Mouse (Mus musculus) forebrain, embryonic 15.5 days (tissue): ENCODE measurements at regions not wholly inside any gene's neighbourhood (a gene's known extent, or its start where the extent isn't known, plus 50 kb on each side); places are given as distances from the start of the nearest gene placed in this dataset.

ENCODE experiments used
- ATAC-seq: fragments of 200-750 bp; cut with Nextera tagmentation; replicated peaks from 2 replicates; pipeline ENCODE4 v1.8.0; 2017; ENCODE audit warnings: mild to moderate bottlenecking, moderate TSS enrichment, moderate library complexity
- H3K27ac ChIP-seq: fragments of 300-500 bp; sonication (generic); replicated peaks from 2 replicates; pipeline ENCODE4 v1.5.1; 2015; ENCODE audit warnings: mild to moderate bottlenecking, inconsistent platforms
- H3K27me3 ChIP-seq: fragments of 300-500 bp; sonication (generic); 2 replicates; pipeline ENCODE4 v1.6.1; 2015; ENCODE audit warnings: inconsistent platforms
- H3K36me3 ChIP-seq: fragments of 300-500 bp; sonication (generic); 2 replicates; pipeline ENCODE4 v1.6.1; 2015; ENCODE audit warnings: mild to moderate bottlenecking, inconsistent platforms
- H3K4me1 ChIP-seq: fragments of 300-500 bp; sonication (generic); 2 replicates; pipeline ENCODE4 v1.6.1; 2015; ENCODE audit warnings: inconsistent platforms
- H3K4me2 ChIP-seq: fragments of 300-500 bp; sonication (generic); replicated peaks from 2 replicates; pipeline ENCODE4 v1.6.1; 2015; ENCODE audit warnings: mild to moderate bottlenecking, inconsistent platforms
- H3K4me3 ChIP-seq: fragments of 300-500 bp; sonication (generic); 2 replicates; pipeline ENCODE4 v1.5.1; 2015; ENCODE audit warnings: mild to moderate bottlenecking, inconsistent platforms
- H3K9ac ChIP-seq: fragments of 300-500 bp; sonication (generic); replicated peaks from 2 replicates; pipeline ENCODE4 v1.6.1; 2015; ENCODE audit warnings: mild to moderate bottlenecking, inconsistent platforms
- H3K9me3 ChIP-seq: fragments of 300-500 bp; sonication (generic); 2 replicates; pipeline ENCODE4 v1.6.1; 2016; ENCODE audit warnings: inconsistent platforms
- WGBS: fragments of 180-500 bp; shearing (Covaris S2); methylation state at CpG from one replicate; pipeline ENCODE4 v1.1.7; 2015; ENCODE audit warnings: mixed read lengths; 5-methylcytosine and 5-hydroxymethylcytosine counted together

DNA sequence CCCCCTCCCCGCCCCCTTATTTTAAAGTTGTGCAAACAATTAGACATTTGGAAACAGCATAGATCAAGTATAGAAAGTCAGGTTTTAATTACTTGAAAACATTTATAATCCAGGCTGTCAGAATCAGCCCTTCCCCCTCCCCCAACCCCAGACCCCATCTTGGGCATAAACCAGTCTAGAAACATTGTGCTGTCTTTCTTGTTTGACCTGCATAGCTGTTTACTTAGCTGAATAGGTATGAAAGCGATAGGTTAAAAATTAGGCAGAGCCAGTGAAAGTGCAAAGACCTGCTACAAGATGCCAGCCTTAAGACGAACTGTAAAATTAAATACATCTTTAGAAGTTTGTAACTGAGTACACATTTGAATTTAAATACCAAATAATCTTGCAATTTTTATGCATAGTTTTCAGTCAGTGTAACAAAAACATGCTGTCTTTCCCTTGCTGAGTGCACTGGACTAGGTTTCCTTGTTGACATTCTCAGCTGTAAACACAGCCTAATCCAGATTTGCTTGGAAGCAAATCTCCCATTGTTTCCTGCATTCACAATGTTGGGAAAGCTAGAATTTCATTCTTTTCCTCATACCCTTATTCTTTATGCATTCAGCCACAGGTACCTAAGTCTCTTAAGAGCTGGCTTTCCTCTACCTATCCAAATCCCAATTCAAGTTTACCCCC lies 234.2 kb upstream of the Tbx18 start:
- H3K9me3 ChIP-seq, result no peaks in the 10 kb centered on the region
- WGBS, result 80% methylated on average over 3 of the region's 3 CpGs
- H3K4me2 ChIP-seq, result no peak overlapping the region
- H3K4me3 ChIP-seq, result no peak overlapping the region
- no peak overlapping the region for H3K27ac ChIP-seq
- H3K36me3 ChIP-seq, result no peaks in the 10 kb centered on the region
- no peaks in the 10 kb centered on the region for H3K27me3 ChIP-seq
- ATAC-seq, result no peak
- no peaks in the 10 kb centered on the region for H3K4me1 ChIP-seq
- no peak overlapping the region for H3K9ac ChIP-seq

DNA sequence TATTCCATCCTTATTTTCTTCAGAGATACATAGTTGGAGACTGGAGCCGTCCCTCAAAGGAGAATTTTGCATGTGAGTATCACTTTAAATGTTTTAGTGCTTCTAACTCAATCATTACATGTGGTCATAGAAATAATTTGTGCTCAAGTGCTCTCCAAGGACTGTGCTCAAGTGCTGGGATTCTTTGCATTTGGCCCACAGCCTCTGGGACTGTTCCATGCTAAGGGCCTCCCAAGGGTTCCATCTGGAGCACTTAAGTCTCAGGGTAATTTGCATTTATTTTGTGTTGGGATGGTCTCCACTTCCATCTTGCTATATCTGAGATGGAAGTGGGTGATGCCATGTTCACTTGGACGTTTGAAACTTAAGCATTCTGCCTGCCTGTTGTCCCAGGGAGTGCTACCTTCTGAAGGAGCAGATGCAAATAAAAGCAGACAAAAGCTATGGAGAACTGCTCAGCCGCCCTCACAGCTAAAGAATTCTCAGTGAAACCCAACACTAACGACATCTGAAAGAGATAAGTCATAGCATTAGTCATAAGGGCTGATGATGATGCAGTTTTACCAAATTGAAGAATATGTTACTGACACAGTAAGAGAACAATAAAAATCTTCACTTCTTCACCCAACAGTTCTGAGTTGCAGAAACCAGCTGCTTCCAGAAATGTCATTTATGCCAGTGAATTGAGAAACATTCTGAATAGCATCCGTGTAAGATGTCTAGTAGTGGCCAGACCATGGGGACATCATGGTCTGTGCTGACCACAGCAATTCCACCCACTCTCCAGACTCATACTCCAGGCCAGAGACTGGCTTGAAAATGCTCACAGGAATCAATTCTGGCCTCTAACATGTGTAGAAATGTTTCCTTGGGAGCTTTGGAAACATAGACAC lies 237.4 kb upstream of the Tbx18 start:
- ATAC-seq, result no peak
- 58% methylated on average over 5 of the region's 5 CpGs for WGBS
- Histone ChIP-seq H3K27me3 (no peaks in the 10 kb centered on the region), H3K9me3 (no peaks in the 10 kb centered on the region), H3K4me1 (no peaks in the 10 kb centered on the region), H3K36me3 (no peaks in the 10 kb centered on the region), H3K4me3 (no peak overlapping the region), H3K4me2 (no peak overlapping the region), H3K27ac (no peak overlapping the region), H3K9ac (no peak overlapping the region)

DNA sequence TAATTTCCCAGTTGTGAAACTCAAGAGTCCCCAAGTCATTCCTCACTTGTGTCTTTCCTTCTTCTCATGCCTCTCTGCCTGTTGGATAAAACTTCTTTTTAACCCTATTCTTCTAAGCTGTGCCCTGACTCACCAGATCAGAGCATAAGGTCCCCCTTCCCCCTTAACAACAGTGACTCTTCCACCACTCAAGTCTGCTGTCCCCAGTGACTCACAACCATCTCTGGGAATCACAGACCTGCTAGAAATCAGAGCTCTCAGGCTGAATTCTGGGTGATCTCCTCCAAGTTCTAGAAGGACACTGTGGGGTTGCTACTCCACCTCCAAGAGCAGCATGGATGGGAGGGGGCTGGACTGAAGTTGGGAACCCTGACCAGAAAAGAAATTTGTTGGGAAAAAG lies 239.5 kb upstream of the Tbx18 start:
- H3K27ac ChIP-seq, result no peak overlapping the region
- no peak for ATAC-seq
- H3K4me3 ChIP-seq, result no peak overlapping the region

DNA sequence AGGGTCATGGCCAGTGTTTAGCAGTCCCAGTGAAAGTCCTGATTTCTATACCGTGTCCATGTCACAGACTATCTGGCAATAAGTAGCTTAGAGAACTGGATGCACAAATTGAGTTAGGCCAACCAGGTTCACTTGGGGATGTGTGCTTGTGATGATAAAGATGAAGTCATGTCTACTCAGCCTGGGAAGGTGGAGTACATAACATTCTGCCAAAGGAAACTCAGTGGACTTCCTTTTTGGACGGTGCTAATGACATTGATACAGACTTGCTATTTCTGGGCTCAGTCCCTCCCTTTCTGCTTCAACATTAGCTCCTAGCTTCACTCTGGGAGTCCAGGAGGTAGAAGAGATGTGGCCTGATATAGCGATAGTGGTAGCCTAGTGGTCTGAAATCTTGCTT lies 240.7 kb upstream of the Tbx18 start:
- no peaks in the 10 kb centered on the region for H3K36me3 ChIP-seq
- no peak for ATAC-seq
- H3K9me3 ChIP-seq, result no peaks in the 10 kb centered on the region
- no peaks in the 10 kb centered on the region for H3K27me3 ChIP-seq
- no peak overlapping the region for H3K9ac ChIP-seq
- H3K27ac ChIP-seq, result no peak overlapping the region
- no peak overlapping the region for H3K4me2 ChIP-seq
- no peaks in the 10 kb centered on the region for H3K4me1 ChIP-seq
- WGBS, result 96% methylated on average over 3 of the region's 3 CpGs
- H3K4me3 ChIP-seq, result no peak overlapping the region

More for the DNA sequence above, 239.5 kb upstream of the Tbx18 start:
- Histone ChIP-seq H3K4me2 (no peak overlapping the region), H3K27me3 (no peaks in the 10 kb centered on the region), H3K36me3 (no peaks in the 10 kb centered on the region), H3K4me1 (no peaks in the 10 kb centered on the region), H3K9me3 (no peaks in the 10 kb centered on the region), H3K9ac (no peak overlapping the region)

DNA sequence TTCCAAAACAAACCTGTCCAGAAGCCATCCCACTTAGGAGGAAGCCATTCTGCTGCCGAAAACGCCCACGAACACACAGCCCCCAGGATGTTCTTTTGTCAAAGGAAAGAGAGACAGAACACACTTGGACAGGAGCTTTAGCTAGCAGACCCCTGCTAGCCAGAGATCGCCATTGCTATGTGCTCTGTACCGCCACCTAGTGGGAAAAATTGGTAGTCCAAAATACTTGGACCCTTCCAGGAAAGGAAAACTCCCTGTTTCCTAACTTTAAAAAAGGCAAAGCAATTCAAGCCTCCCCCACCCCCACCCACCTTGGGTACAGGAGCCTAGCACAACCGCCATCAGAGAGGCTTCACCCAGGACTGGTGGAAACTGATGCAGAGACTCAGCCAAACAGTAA lies 242.5 kb upstream of the Tbx18 start:
- Histone ChIP-seq H3K4me1 (no peaks in the 10 kb centered on the region), H3K4me2 (no peak overlapping the region), H3K27me3 (no peaks in the 10 kb centered on the region), H3K9me3 (no peaks in the 10 kb centered on the region), H3K9ac (no peak overlapping the region), H3K27ac (no peak overlapping the region), H3K36me3 (no peaks in the 10 kb centered on the region), H3K4me3 (no peak overlapping the region)
- ATAC-seq, result no peak
- WGBS, result 42% methylated on average over 6 of the region's 6 CpGs

DNA sequence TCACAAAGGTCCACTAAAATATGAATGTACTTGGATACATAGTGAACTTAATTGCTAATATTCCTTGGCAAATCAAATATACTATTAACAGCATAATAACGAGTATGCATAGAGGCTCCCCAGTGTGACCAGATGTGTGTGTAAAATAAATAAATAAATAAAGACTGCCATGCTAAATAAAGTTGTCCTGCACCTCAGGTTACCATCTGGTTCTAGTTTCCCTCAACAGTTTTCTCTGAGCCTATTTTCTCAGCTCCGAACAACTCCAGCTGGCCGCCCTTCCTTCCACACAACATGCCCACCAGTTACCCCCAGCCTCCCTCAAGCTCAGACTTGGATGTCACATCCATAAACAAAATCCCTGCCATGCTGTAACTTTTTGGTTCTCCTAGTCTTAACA lies 253.8 kb upstream of the Tbx18 start:
- 58% methylated on average over 3 of the region's 3 CpGs for WGBS
- Histone ChIP-seq H3K4me3 (no peak overlapping the region), H3K9ac (no peak overlapping the region), H3K27ac (no peak overlapping the region), H3K9me3 (no peaks in the 10 kb centered on the region), H3K27me3 (no peaks in the 10 kb centered on the region), H3K4me1 (no peaks in the 10 kb centered on the region), H3K36me3 (no peaks in the 10 kb centered on the region), H3K4me2 (no peak overlapping the region)
- peak; percentile 63; the same call in 1 of the 2 replicates for ATAC-seq

DNA sequence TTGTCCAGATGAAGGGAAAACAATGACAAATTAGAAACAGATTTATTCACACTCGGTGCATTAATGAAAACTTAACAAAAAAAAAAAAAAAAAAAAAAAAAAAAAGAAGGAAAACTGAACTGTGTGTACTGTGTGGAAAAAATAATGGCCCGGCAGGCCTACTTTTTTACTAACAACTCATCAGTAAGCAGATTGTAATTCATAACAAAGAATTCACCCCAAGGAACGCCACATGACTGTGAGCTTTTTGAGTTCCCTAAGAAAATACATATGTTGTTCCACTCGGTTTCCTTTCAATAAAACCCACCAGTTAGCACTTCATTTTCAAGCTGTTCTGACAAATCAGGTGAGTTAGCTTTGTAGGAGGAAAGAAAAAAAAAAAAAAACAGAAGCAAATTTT lies 254.4 kb upstream of the Tbx18 start:
- H3K4me3 ChIP-seq, result no peak overlapping the region
- 22% methylated on average over 4 of the region's 4 CpGs for WGBS
- ATAC-seq, result no peak; the same call in 1 of the 2 replicates
- H3K9ac ChIP-seq, result no peak overlapping the region
- no peaks in the 10 kb centered on the region for H3K36me3 ChIP-seq
- H3K4me1 ChIP-seq, result no peaks in the 10 kb centered on the region
- no peaks in the 10 kb centered on the region for H3K27me3 ChIP-seq
- no peak overlapping the region for H3K27ac ChIP-seq
- no peaks in the 10 kb centered on the region for H3K9me3 ChIP-seq
- no peak overlapping the region for H3K4me2 ChIP-seq

DNA sequence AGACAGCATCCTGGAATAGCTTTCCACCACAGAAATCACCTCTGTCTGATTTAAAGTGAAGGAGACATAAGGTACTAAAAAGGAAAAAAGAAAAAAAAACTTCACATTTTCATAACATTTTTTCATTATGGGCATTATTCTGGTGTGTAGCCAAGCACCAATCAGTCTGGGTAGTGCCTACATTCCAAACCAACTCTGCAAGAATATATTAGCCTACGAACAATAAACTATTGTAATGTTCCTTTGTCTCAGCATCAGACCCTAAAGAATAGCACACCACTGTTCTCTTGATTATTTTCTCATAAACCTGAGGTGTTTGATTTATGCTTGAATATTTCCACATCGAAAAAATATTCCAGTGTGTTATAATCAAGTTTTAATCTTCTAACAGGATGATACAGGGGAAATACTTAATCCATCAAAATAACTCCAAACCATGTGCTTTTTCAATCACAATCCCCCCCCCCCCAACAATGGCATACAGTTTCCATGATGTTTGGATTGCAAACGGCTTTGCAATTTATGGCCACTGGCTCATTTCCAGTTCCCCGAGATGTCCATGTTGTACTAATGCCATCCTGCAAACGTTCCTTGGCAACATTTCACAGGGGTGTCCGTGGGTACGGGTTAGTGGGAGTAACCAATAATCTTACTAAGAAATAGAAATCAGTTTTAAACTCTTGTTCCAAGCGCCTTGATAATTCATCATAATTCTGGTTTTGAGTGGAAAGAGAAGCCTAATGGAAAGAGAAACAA lies 275.1 kb upstream of the Tbx18 start:
- Histone ChIP-seq H3K9me3 (no peaks in the 10 kb centered on the region), H3K4me3 (no peak overlapping the region), H3K4me2 (no peak overlapping the region), H3K27me3 (no peaks in the 10 kb centered on the region), H3K9ac (no peak overlapping the region), H3K27ac (no peak overlapping the region), H3K4me1 (no peaks in the 10 kb centered on the region), H3K36me3 (no peaks in the 10 kb centered on the region)
- peak; percentile 61; the same call in 1 of the 2 replicates for ATAC-seq
- 55% methylated on average over 8 of the region's 8 CpGs for WGBS

DNA sequence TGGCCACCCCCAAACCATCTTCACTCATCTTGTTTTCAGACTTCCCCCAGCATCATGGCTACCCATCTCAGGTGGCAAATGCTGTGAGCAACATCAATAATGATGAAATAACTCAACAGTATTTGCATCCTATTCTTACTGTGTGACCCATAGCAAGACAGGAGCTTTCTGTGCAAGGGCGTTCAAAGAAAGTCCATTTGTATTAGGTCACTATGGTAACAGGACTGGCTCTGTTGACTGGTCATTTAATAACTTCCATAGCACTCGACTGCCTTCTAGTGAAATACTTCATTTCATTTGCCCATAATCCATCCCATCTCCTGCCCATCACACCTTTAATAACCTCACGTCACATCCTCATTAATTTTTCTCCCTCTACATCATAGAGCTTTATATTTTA lies 292.7 kb upstream of the Tbx18 start:
- ATAC-seq, result no peak
- no peak overlapping the region for H3K27ac ChIP-seq
- no peak overlapping the region for H3K9ac ChIP-seq
- no peaks in the 10 kb centered on the region for H3K36me3 ChIP-seq
- H3K4me2 ChIP-seq, result no peak overlapping the region
- no peaks in the 10 kb centered on the region for H3K27me3 ChIP-seq
- H3K4me3 ChIP-seq, result no peak overlapping the region
- no peaks in the 10 kb centered on the region for H3K9me3 ChIP-seq
- WGBS, result 72% methylated on average over 3 of the region's 3 CpGs
- no peaks in the 10 kb centered on the region for H3K4me1 ChIP-seq

DNA sequence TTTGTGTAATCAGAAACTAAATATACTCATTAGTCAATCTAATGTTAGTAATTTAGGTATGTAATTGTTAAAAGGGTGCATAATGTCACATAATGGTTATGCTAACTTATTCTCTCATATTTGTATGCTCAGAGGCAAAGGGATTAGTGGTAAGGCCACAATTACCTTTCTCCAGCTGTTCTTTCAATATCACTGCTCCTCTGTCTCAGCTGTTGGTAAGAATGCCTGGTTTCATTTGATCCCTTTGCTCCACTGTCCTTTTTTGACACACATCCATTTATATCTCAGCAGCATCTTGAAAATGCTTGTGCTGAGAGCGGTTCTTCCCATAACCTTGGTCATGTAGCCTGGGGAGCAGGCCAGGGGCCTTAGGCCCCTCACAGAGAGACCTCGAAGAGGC lies 294.9 kb upstream of the Tbx18 start:
- Histone ChIP-seq H3K36me3 (no peaks in the 10 kb centered on the region), H3K4me3 (no peak overlapping the region), H3K4me2 (no peak overlapping the region), H3K27ac (no peak overlapping the region), H3K4me1 (no peaks in the 10 kb centered on the region), H3K27me3 (no peaks in the 10 kb centered on the region), H3K9ac (no peak overlapping the region), H3K9me3 (no peaks in the 10 kb centered on the region)
- ATAC-seq, result no peak
- 65% methylated on average over 2 of the region's 2 CpGs for WGBS

DNA sequence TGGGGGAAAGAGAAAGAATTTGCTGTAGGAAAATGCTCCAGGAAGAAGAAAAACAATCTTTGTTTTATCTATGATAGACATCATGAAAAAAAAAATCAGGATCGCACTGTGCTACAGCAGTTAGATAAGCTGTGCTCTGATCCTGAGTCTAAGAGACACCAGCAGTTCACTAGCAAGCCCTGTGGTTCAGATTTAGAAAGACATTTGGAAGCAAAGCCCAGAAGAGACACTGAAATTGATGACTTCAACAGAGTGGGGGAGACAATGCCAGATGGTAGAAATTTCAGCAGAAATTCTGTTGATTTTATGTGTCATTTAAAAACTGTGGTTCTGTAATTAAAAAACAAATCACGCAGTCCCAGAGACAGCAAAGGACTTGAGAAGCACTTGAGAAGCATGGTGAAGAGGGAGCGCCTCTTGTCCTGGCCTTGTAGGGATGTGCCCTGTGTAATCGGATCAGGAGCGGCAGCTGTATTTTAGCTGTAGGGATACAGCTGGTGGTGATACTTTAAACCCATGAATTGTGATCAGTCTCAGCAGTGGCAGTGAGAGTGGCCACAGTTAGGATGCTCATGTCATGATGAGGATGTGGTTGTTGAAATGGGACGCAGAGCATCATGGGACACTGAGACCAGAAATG lies 296.4 kb upstream of the Nt5e start:
- H3K4me1 ChIP-seq, result no peaks in the 10 kb centered on the region
- no peaks in the 10 kb centered on the region for H3K36me3 ChIP-seq
- H3K9me3 ChIP-seq, result no peaks in the 10 kb centered on the region
- H3K9ac ChIP-seq, result no peak overlapping the region
- H3K4me2 ChIP-seq, result no peak overlapping the region
- 81% methylated on average over 6 of the region's 6 CpGs for WGBS
- H3K27ac ChIP-seq, result no peak overlapping the region
- H3K4me3 ChIP-seq, result no peak overlapping the region
- ATAC-seq, result no peak
- H3K27me3 ChIP-seq, result no peaks in the 10 kb centered on the region

DNA sequence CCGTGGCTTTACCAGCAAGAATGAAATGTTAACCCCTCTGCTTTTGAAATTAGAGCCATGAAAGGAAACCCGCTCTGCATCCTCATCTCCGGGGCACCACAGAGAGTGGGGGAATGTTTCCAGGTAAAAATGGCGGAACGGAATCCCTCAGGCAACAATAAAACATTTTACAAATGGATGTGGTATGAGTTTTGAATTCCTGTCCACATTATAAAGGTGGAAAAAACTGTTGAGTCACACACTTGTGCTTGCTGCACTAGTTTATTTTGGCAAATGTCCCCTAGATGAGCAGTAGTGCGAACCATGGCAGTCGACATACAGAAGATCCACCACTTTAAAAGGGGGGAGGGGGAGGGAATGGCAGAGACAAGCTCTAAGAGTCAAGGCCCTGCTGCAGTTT lies 289.4 kb upstream of the Nt5e start:
- no peak overlapping the region for H3K9ac ChIP-seq
- no peaks in the 10 kb centered on the region for H3K9me3 ChIP-seq
- H3K27me3 ChIP-seq, result no peaks in the 10 kb centered on the region
- no peak overlapping the region for H3K4me3 ChIP-seq
- no peak overlapping the region for H3K4me2 ChIP-seq
- ATAC-seq, result no peak
- H3K4me1 ChIP-seq, result no peaks in the 10 kb centered on the region
- no peak overlapping the region for H3K27ac ChIP-seq
- 91% methylated on average over 7 of the region's 7 CpGs for WGBS
- H3K36me3 ChIP-seq, result no peaks in the 10 kb centered on the region
